In genomic region chr10:68669330-68669729, GRCm38 (mm10) we compare ENCODE assay signal across 14 mouse cellular contexts. TPM values are rescaled to one million over a fixed set of nuclear protein-coding genes. Genes with fewer than 3 reads are reported as not detected.
DNase-seq lines count a peak whose midpoint lies in the region; ATAC-seq and TF ChIP-seq lines count a peak whose summit lies in the region.
"Had no signal": no experiment of that assay in that cellular context is flagged by ENCODE, and none has a peak within 500 bp of the region (broad histone marks: within the 10 kb centered on the region; RNA-seq: fewer than 3 reads in every experiment).

No protein-coding gene starts in this region.

- H3K9ac ChIP-seq in forebrain, embryonic 15.5 days (replicated peaks): no peak overlapping the region
- H3K9ac ChIP-seq in forebrain, embryonic 13.5 days: no peak overlapping the region
- no peak overlapping the region for H3K9ac ChIP-seq in forebrain, postnatal 0 days
- no peak overlapping the region for H3K9ac ChIP-seq in forebrain, embryonic 12.5 days
- H3K9ac ChIP-seq: embryonic facial prominence, embryonic 12.5 days had no signal

- peaks cover 7% of the 10 kb centered on the region; the same call in 1 of the 2 replicates for H3K4me1 ChIP-seq in forebrain, embryonic 15.5 days
- peaks cover 7% of the 10 kb centered on the region; the same call in 1 of the 2 replicates for H3K4me1 ChIP-seq in forebrain, embryonic 13.5 days
- peaks cover 8% of the 10 kb centered on the region; the same call in 1 of the 2 replicates for H3K4me1 ChIP-seq in forebrain, postnatal 0 days (ENCODE audit: insufficient read depth)
- H3K4me1 ChIP-seq in forebrain, embryonic 12.5 days: 0 out of 2 replicates have a peak, but pooled peaks cover 6% of the 10 kb centered on the region

- H3K27me3 ChIP-seq in forebrain, embryonic 15.5 days: no peaks in the 10 kb centered on the region
- no peaks in the 10 kb centered on the region for H3K27me3 ChIP-seq in forebrain, embryonic 13.5 days
- no peaks in the 10 kb centered on the region for H3K27me3 ChIP-seq in forebrain, postnatal 0 days (ENCODE audit: insufficient read depth, low read length)
- H3K27me3 ChIP-seq in forebrain, embryonic 12.5 days: no peaks in the 10 kb centered on the region
- H3K27me3 ChIP-seq: embryonic facial prominence, embryonic 12.5 days had no signal

- peak; percentile 53 for DNase-seq in forebrain, postnatal 0 days
- no peak for DNase-seq in kidney, adult 8-10 months
- DNase-seq: adrenal gland, adult 2 months; adrenal gland, postnatal 10 days; adrenal gland, postnatal 25 days; cerebellum, adult 11-12 months; cerebellum, adult 9-10 months had no signal

- no peaks in the 10 kb centered on the region for H3K36me3 ChIP-seq in forebrain, embryonic 15.5 days
- H3K36me3 ChIP-seq in forebrain, embryonic 13.5 days (ENCODE audit: poor library complexity, severe bottlenecking): no peaks in the 10 kb centered on the region
- H3K36me3 ChIP-seq in forebrain, postnatal 0 days (ENCODE audit: insufficient read depth): no peaks in the 10 kb centered on the region
- no peaks in the 10 kb centered on the region for H3K36me3 ChIP-seq in forebrain, embryonic 12.5 days (replicated peaks)
- H3K36me3 ChIP-seq: embryonic facial prominence, embryonic 10.5 days; embryonic facial prominence, embryonic 12.5 days had no signal

- peak overlapping the region; percentile 81 for H3K27ac ChIP-seq in forebrain, embryonic 15.5 days (replicated peaks)
- H3K27ac ChIP-seq in forebrain, embryonic 13.5 days: no peak overlapping the region
- peak overlapping the region; percentile 45; the same call in 1 of the 2 replicates for H3K27ac ChIP-seq in forebrain, postnatal 0 days (ENCODE audit: low read depth, low read length)
- no peak overlapping the region for H3K27ac ChIP-seq in forebrain, embryonic 12.5 days
- H3K27ac ChIP-seq: embryonic facial prominence, embryonic 10.5 days; embryonic facial prominence, embryonic 12.5 days had no signal

- H3K9me3 ChIP-seq in forebrain, embryonic 15.5 days: no peaks in the 10 kb centered on the region
- H3K9me3 ChIP-seq in forebrain, embryonic 13.5 days (replicated peaks): no peaks in the 10 kb centered on the region
- no peaks in the 10 kb centered on the region for H3K9me3 ChIP-seq in forebrain, postnatal 0 days (ENCODE audit: low read length)
- no peaks in the 10 kb centered on the region for H3K9me3 ChIP-seq in forebrain, embryonic 12.5 days
- H3K9me3 ChIP-seq: embryonic facial prominence, embryonic 10.5 days; embryonic facial prominence, embryonic 12.5 days had no signal

- H3K4me2 ChIP-seq in forebrain, embryonic 15.5 days (replicated peaks): no peak overlapping the region
- H3K4me2 ChIP-seq in forebrain, embryonic 13.5 days: no peak overlapping the region
- H3K4me2 ChIP-seq in forebrain, postnatal 0 days (ENCODE audit: low read depth): no peak overlapping the region
- H3K4me2 ChIP-seq in forebrain, embryonic 12.5 days: no peak overlapping the region
- H3K4me2 ChIP-seq: embryonic facial prominence, embryonic 12.5 days had no signal

- TF ChIP-seq CTCF in forebrain, postnatal 0 days (IDR thresholded peaks at IDR 0.05; ENCODE audit: low read depth): no peak

- no peak overlapping the region for H3K4me3 ChIP-seq in forebrain, embryonic 15.5 days
- H3K4me3 ChIP-seq in forebrain, embryonic 13.5 days: no peak overlapping the region
- H3K4me3 ChIP-seq in forebrain, postnatal 0 days (ENCODE audit: low read depth, low read length): no peak overlapping the region
- no peak overlapping the region for H3K4me3 ChIP-seq in forebrain, embryonic 12.5 days (replicated peaks)
- H3K4me3 ChIP-seq: embryonic facial prominence, embryonic 10.5 days; embryonic facial prominence, embryonic 12.5 days had no signal

- 60% methylated on average over 6 of the region's 6 CpGs for WGBS in forebrain, embryonic 15.5 days
- 77% methylated on average over 6 of the region's 6 CpGs for WGBS in forebrain, embryonic 13.5 days
- 52% methylated on average over 6 of the region's 6 CpGs for WGBS in forebrain, postnatal 0 days
- 85% methylated on average over 6 of the region's 6 CpGs for WGBS in forebrain, embryonic 12.5 days

- 0 out of 2 replicates have a peak, but pooled peaks have one; percentile 37 for ATAC-seq in forebrain, embryonic 15.5 days (replicated peaks)
- ATAC-seq in forebrain, embryonic 13.5 days: no peak; the same call in 1 of the 2 replicates
- peak; percentile 34; the same call in 1 of the 2 replicates for ATAC-seq in forebrain, postnatal 0 days
- no peak for ATAC-seq in forebrain, embryonic 12.5 days (ENCODE audit: low FRiP score)

RNA-seq across cellular contexts. Expression of gene Tmem26, which starts 54.1 kb away (rescaled TPM):
- 2.2 TPM in 2 replicates for polyA plus RNA-seq in forebrain, embryonic 15.5 days (2015; fragmentation: Nextera tagmentation; extraction: Ambion mirVana)
- 1.2 and 1.5 TPM in 2 replicates for polyA plus RNA-seq in forebrain, embryonic 13.5 days (2015; fragmentation: Nextera tagmentation; extraction: Ambion mirVana)
- total RNA-seq in forebrain, postnatal 0 days (2014; rRNA removed): 4.5 and 6.1 TPM in 2 replicates
- polyA plus RNA-seq in forebrain, postnatal 0 days (2015; fragmentation: Nextera tagmentation; extraction: Ambion mirVana): 3.0 and 3.8 TPM in 2 replicates
- 6.0 and 7.6 TPM in 2 replicates for polyA plus RNA-seq in forebrain, embryonic 12.5 days (2016; fragmentation: Nextera tagmentation; extraction: Ambion mirVana)
- total RNA-seq: MEL had no signal
- polyA plus RNA-seq: C2C12 had no signal

Comparison
In these comparisons a context has a peak if more than half of its experiments do, and no peak if none do; other contexts are left out.
1. ATAC-seq: peak in forebrain, embryonic 15.5 days (single experiment) and forebrain, postnatal 0 days (single experiment); none in forebrain, embryonic 13.5 days (single experiment) and forebrain, embryonic 12.5 days (single experiment).
2. H3K27ac ChIP-seq: peak in forebrain, embryonic 15.5 days (single experiment) and forebrain, postnatal 0 days (single experiment); none in forebrain, embryonic 13.5 days (single experiment) and forebrain, embryonic 12.5 days (single experiment).